Mouse (Mus musculus) urinary bladder, postnatal 25 days (tissue): Measurements from ENCODE around the gene Dvl2.

Source experiments
- DNase-seq: peaks from one replicate; pipeline ENCODE4 v3.0.0; 2022; ENCODE audit warnings: low spot score

Gene Dvl2

DNA sequence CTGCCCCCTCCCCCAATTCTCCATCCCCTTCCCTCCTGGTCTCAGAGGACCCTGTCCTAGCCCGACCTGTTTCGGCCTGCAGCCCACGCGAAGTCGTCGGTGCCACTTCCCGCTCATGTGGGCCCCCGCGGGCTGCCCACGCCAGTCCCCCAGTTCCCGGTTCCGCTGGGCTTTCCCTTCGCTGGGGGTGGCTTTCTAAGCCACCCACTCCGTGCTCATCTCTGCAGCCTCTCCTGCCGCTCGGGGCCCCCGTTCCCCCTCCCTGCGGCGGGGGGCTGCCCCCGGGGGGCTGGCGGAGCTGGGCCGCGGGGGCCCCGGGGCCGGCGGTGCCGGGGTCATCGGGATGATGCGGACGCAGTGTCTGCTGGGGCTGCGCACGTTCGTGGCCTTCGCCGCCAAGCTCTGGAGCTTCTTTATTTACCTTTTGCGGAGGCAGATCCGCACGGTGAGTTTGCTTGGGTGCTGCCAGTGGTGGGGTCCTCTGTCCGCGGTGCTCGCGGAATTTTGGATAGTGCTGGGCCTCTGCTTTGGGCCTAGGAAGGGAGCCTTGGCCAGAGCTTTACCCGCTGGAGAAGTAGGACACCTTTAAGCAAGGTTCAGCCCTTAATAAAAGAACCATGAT is 19.1 kb upstream of the Dvl2 start, which contains the start of gene Ctdnep1:
TSS of gene Ctdnep1 (plus strand) at position 16 of the 622 bp plus-strand sequence.
- no peak for DNase-seq

DNA sequence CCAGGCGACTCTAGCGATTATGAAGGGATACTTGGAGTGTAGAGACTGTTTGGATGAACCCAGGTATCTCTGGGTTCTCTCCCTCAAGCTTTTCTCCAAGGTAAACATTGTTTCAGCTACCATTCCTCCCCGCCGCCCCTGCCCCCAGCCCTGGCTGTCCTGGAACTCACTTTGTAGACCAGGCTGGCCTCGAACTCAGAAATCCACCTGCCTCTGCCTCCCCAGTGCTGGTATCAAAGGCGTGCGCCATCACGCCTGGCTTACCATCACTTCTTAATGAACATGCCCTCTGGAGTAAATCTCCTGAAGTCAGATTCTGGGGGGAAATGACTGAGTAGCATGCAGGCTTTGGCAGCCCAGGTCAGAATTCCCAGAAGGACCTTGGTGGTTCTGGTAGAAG is 18.2 kb upstream of the Dvl2 start, which contains the start of gene Elp5:
TSS of gene Elp5 (minus strand) at position 293 of the 400 bp plus-strand sequence.
- no peak for DNase-seq

DNA sequence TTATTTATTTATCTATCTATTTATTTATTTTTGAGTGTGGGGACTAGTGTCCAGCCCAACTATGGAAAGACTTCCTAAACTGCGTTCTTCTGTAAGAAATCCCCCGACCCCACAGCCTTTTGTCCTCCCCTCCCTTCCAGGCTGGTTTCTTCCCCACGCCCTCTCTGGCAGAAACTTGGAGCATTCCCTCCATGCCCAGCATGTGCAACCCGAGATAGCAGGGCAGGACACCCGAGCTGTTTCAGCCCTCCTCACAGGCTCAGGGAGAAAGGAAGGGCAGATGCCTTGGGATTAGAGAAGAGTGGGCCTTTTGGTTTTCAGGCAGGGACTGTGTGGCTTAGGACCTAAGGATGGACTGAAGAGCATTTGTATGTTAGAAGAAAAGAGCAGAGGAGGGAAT is 17.5 kb upstream of the Dvl2 start:
- DNase-seq = no peak

DNA sequence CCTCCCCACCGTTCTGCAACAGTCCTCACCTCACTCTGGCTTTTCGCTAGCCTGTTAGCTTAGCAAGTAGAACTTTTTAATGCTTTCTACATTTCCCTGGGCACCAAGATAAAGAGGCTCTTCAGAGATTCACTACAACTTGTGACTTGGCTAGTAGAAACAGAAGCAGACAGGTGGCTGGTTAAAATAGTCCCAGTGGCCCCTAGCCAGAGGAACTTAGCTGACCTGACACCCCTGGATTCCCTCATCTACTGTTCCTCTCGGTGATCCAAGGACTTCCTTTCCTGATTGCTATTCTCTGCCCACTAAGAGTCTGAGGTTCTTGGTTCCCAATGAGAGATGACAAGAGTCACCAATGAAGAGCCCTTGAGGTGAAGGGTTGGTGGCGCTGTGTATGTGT is 17.0 kb upstream of the Dvl2 start:
- DNase-seq = no peak

DNA sequence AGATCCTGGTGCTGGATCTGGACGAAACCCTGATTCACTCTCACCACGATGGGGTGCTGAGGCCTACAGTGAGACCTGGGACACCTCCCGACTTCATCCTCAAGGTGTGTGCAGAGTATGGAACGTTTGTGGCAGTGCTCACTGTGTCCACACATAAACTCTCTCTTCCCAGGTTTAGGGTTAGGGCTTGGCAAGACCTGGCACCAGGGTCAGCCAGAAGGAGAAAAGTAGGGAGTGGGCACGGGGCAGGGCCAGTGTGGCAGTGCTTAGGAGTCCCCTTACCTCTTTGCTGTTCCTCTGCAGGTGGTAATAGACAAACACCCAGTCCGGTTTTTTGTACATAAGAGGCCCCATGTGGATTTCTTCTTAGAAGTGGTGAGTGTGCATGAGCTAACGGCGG is 16.0 kb upstream of the Dvl2 start:
- no peak for DNase-seq

DNA sequence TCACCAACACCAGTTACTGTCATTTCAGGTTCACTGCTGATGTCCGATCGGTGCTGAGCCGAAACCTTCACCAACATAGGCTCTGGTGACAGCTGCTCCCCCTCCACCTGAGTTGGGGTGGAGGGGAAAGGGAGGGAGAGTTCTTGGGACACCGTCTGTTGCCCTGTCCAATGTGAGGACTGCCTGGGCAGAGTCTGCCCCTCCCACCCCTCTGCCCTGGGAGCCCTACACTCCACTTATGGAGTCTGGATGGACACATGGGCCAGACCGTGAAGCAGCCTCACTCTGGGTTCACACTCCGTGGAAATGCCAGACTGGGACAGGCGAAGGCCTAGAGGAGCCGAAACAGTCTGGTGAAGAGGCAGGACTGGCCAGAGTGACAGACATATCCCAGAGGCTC is 10.4 kb upstream of the Dvl2 start:
- DNase-seq = no peak

DNA sequence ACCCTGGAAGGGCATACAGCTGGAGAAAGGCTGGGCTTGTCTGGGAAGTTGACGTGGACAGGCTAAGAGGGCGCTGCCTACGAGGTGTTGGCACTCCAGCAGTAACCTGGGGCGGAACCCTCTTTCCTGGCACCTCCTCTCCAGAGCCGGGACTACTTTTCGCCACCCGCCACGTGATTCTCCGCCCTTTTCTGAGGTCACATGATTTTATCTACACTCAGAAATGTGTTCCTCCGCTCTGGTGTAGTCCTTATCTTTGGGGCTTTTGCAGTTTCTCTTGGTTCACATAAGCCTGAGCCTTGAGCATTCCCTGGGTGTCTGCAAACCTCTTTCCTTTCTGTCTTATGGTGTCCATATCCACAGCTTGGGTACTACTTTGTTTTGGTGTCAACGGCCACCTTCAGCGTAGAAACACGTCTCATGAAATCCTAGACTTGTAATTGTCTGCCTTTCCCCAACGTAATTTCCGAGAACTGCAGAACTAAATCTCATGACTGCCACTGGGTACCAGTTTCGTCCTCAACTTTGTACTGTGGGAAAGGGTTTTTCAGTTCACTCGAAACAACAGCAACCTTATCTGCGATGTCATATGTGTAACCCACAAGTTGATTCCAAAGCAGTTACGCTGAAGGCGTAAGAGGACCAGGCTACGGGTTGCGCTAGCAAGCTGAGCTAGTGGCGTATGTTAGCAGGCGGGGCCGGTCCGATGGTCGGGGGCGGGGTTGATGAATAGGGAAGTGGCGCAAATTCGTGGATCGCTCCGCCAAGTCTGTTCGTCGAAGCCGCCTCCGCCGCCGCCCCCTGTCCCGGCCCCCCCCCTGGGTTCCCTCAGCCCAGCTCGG is 9.3 kb upstream of the Dvl2 start, which contains the start of gene Gabarap:
TSS of gene Gabarap (plus strand) at position 294 of the 842 bp plus-strand sequence.
- DNase-seq = peak; percentile 93

DNA sequence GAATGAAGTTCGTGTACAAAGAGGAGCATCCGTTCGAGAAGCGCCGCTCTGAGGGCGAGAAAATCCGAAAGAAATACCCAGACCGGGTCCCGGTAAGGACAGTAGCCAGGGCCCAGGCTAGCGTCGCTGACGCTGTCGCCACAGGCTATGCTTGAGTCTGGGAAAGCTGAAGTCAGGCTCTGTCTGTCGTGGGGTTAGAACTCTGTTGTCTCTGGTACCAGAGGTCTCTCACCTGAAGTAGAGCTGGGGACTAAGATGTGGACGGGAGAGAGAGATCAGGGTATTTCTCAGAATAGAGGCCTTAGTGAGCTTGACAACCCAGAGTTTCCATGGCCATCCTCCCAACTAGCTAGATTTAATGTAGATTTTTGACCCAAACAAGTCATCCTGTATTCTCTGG is 8.7 kb upstream of the Dvl2 start:
- DNase-seq = no peak

DNA sequence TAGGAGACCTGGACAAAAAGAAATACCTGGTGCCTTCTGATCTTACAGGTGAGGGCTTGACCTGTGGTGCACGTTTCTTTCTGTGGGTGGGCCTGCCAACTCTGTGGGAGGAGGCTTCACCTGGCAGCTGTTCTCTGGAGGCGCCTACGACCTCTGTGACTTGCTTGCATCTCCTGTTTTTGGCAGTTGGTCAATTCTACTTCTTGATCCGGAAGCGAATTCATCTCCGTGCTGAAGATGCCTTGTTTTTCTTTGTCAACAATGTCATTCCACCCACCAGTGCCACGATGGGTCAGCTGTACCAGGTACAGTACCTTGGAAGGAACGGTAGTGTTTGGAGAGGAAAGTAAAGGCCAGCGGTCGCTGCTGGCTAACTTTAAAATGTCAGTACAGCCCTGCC is 8.0 kb upstream of the Dvl2 start:
- DNase-seq = no peak

DNA sequence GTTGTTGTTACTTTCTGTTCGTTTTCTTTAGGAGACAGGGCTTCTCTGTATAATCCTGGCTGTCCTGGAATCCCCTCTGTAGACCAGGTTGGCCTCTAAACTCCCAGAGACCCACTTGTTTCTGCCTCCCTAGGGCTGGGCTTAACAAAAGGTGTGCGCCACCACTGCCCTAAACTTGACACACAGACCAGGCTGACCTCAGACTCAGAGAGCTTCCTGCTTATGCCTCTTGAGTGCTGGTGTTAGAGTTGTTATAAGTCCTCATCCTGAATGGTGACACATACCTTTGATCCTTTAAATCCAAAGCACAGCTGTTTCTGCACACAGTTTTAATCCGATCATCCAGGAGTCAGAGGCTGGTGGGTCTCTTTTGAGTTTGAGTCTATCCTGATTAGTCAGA is 7.5 kb upstream of the Dvl2 start:
- DNase-seq = no peak

DNA sequence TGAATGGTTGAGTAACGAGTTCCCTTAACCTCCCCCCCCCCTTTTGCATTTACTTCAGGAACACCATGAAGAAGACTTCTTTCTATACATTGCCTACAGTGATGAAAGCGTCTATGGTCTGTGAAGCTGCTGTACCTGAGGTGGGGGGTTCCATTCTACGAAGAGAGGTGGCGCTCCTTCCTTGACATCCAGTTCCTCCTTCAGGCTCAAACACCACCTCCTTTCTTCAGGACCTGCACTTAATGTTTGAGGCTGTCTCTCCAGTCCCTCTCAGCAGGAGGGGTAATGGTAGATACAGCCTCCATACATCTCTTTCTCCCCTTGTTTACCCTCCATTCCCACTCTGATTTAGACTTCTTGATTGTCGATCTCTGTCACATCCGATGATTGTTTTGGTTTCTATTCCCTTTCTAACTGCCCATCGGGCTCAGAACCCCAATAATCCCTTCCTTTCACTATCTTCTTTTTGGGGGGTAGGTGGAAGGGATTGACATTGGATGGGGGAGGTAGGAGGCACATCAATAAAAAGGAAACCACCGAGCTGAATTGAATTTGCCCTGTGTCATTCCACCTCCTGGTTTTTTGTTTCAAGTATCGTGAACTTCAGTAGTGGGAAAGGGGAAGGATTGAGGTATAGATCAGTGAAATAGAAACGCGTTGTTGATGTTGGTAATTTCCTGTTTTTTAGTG is 5.8 kb upstream of the Dvl2 start:
- no peak for DNase-seq

DNA sequence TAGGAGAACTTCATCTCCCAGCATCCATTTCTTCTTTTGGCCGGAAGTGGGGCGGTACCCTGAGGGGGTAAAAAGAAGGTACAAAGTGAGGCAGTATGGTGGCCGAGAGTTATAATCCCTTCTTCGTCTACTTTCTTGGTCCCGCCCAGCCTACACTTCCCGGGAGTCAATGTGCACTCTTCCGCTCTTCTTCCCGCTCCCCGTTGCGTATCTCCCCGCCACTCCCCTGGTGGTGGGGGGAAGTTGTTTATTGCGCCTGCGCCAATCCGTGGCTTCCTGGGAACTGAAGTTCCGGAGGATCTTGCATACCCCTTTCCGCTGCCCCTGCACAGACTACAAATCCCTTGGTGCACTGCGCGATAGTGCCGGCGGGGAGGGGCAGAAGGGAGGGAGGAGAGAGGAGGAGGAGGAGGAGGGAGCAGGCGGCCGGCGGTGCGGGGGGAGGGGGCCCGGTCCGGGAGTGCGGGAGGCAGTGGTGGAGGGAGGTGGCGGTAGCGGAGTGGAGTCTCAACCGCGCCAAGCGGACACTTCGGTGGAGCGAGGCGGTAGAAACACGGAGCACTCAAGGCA is 4.9 kb upstream of the Dvl2 start, which contains the start of gene Phf23:
TSS of gene Phf23 (plus strand) at position 387 of the 570 bp plus-strand sequence.
- DNase-seq = peak; percentile 92

DNA sequence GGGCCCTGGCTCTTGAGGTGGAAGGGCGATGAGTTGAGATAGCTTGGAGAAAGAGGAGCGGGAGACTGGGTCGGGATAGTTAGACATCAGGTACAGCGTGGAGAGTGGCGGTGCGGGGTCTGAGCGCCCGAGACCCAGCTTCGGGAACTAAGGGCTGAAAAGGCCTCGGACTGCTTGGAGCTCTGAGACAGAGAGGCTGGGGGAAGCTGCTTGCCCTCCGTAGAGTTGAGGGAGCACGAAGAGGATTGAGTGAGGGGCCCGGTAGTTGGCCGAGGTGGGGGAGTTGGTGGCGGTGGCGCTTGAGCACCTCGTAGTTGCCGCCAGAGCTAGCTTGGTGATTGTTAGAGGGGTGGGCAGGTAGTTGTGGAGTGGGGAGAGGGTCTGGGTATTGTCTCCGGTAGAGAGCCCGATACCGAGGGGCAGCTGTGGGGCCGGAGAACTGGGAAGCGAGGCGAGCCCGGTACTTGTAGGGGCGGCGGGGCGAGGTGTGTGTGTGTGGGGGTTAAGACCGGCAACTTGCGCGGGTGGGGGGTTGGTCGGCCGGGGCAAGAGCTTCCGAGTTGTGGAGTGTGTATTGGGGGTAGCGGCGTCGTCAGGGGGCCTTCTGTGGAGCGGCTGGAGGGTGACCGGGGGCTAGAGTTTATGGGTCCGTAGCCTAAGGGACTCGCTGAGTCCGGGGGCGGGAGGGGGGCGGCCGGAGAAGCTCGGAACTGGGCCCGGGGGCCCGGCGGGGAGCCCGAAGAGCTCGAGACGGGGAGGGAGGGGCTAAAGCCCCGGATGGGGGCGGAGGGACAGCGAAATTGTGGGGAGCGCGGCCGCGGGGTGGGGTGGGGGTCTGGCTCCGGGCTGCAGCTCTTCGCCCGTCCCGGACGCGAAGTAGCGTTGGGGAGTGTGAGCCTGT is 4.0 kb upstream of the Dvl2 start:
- DNase-seq = peak; percentile 49

DNA sequence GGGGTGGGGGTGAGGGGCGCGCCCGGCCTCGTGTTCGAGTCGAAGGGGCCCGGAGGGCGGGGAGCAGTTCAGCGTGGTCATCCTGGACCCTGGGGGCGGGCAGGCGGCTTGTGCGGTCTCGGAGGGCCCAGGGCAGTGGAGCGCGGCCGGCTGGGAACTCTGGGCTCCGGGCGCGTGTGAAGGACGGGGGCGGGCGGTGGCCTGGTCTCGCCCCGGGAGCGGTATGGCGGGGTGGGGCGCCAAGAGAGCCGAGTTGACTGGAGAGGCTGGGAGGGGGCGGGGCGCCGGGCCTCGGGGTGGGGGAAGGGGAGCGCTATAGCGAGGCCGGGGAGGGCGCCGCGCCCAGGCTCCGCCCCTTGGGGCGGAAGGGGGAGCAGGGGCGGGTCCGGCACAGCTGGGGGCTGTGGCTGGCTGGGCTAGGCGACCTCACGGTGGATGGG is 3.3 kb upstream of the Dvl2 start:
- peak; percentile 89 for DNase-seq

DNA sequence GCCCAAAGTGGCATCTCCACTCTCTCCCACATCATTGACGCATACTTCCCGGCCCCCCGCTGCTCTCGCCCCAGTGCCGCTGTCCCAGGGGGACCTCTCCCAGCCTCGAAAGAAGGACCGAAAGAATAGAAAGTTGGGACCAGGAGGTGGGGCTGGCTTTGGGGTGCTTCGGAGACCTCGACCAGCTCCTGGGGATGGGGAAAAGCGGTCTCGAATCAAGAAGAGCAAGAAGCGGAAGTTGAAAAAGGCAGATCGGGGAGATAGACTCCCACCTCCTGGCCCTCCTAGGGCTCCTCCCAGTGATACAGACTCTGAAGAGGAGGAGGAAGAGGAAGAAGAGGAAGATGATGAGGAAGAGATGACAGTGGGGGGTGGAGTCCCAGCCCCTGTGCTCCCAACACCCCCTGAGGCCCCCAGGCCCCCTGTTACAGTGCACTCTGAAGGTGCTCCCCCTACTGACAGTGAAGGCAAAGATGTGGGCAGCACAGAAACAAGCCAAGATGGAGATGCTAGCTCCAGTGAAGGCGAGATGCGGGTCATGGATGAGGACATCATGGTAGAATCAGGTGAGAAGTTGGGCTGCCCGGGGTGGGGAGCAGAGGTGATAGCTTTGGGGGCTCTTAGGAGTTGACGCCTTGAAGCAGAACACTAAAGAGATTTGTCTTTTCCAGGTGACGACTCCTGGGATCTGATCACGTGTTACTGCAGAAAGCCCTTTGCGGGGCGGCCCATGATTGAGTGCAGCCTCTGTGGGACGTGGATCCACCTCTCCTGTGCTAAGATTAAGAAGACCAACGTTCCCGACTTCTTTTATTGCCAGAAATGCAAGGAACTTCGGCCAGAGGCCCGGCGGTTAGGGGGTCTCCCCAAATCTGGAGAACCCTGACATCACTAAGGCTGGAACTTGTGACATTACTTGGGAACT is 1.6 kb upstream of the Dvl2 start:
- DNase-seq = no peak

DNA sequence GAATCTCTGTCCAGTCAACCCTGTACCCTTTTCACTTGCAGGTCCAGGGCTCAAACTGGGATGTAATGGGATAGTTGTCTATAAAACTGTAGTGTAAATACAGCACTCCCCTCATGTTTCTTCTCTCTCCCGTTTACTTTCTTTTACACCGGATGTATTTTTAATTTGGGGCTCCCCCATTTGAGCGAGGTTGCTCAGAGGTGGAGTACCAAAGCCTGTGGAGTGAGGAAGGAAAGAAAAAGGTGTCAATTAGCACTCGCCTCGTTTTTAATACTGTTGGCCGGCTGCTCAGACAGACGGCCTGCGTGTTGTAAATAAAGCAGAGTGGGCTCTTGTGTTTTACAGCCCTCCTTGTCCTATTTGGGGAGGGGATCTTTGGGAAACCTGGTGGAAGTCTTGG is 729 bp upstream of the Dvl2 start:
- DNase-seq = no peak

DNA sequence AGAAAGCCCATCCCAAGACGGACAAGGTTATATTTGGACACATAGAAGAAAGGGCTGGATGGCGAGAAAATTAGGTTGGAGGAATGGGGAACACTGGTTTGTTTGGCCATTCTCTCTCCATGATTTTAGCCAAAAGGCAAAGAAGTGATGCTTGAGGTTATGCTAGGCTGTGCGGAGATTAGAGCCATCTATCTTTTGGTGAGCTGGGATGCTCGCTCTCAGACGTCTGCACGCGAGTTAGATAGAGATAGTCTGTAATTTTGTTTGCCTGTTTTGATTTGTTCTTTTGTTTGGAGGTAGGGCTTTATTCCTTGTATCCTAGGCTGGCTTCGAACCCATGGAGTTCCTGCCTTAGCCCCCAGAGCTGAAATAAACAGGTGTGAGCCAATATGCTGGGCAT is 764 bp downstream of the Dvl2 start:
- DNase-seq = no peak

DNA sequence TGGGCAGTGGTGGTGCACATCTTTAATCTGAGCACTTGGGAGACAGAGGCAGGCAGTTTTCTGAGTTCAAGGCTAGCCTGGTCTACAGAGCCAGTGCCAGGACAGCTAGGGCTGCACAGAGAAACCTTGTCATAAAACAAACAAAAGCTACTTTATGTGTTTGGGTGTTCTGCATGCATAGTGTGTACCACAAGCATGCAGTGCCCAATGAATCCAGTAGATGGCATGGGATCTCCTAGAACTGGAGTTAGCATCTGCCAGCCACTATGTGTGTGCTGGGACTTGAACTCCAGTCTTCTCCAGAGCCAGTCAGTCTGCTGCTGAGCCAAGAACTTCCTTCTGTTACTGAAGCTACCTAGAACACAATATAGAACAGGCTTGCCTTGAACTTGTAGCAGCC is 1.5 kb downstream of the Dvl2 start:
- DNase-seq = no peak

DNA sequence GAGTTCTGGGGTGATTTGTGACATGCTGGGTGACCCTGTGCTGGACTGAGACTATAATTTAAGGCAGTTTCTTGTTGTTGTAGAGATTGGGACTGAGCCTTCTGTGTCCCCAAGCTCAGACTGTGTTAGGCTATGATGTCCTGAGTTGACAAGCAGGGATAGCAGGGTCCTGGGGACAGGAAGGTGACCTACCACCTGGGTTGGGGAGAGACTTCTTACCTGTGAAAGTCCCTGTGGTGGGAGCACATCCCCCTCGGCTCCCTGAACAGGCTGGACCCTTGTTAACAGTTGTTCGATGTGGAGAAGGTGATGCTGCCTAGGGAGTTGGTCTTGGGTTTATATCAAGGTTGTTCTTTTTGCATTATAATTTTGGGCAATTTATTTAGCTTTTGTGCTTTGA is 2.1 kb downstream of the Dvl2 start:
- DNase-seq = no peak

DNA sequence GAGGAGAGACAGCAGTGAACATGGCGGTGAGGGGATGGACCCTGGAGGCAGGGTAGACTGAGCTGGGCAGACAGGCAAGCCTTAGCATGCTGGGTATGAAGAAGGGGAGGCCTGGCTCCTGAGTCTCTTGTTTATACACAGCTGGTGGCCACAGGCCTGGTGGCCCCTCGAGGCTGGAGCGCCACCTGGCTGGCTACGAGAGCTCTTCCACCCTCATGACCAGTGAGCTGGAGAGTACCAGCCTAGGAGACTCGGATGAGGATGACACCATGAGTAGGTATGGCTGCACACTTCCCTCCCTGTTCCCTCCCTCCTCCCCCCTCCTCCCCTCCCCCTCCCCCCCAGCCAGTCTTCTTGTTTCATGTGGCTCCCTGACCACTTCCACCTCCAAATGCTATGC is 5.1 kb downstream of the Dvl2 start:
- no peak for DNase-seq
